Mouse (Mus musculus): ENCODE results near the gene Stk16.

- no peak for TF ChIP-seq TAL1 (conservative IDR thresholded peaks at IDR 0.05; ENCODE audit: low read depth, low read length)
- no peak for TF ChIP-seq CTCF (IDR thresholded peaks at IDR 0.05; ENCODE audit: low read depth, low read length)
- no peak for TF ChIP-seq GATA1 (IDR thresholded peaks at IDR 0.05; ENCODE audit: borderline replicate concordance, low read length)
- no peak for TF ChIP-seq GATA2 (IDR thresholded peaks at IDR 0.05; ENCODE audit: borderline replicate concordance, low read depth, low read length)
Observed at GRCm38 (mm10) chr1:75219078-75219477, 8.4 kb downstream of the Stk16 start.

Measured in G1E (cell line).